Mouse (Mus musculus): ENCODE measurements around the gene Calr.

The Calr gene

DNA sequence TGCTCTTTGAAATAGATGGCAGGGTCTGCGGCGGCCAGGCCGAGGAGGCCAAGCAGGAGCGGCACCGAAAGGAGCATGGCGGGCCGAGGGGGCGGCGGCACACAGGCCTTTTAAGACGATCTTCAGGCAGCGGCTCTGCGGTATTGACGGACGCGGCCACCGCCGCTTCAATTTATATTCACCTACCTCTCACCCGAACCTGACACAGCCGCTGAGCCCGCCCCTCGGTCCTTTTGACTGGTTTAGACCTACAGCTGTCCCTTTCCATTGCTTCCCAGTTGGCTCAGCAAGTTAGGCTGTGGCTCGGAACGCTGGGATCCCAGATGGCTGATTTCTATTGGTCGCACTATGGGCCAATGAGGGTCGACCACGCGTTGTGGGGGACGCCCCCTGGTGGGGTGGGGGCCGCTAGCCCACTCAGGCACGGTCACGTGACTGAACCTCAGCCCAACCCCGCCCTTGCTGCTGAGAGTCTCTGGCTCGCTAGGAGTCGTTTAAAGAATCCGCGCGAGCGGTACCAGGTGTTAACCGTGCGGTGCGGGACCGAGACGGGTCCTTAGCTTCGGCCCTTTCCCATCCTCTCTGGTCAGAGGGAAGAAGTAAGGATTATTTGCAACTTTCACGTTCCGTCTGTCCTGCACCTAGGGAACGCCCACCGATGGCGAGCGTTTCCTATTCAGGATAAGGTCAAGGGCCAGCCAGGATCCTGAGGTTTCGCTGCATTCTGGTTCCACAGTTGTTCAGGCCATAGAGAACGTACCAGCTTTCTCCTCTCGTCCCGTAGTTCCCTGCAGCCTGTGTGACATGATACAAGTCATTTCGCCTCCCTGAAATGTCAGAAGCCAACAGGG is at the start of gene Calr:
Gene Calr (minus strand): TSS at position 213 of the 851 bp plus-strand sequence.
- peak; percentile 100 for DNase-seq (ENCODE audit: low read depth, low spot score)

DNA sequence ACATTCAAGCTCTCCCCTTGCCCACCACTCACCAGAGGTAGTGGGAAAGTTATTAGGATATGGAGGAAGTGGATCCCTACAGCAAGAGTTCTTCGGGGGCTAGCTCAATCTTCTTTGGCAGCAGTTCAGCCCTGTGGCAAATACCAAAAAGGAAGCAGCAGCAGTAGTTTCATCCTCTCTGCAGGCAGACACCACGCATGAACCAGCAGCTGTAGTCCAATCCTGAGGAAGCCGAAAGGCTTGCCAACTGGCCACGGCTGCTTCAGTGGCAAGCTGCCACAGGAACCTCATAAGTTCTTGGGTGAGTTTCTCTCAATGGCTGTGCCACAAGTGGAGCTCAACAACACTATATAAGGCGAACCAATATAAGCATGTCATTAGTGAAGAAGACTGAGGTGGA is 49.2 kb upstream of the Calr start:
- DNase-seq (ENCODE audit: low read depth, low spot score), result no peak

DNA sequence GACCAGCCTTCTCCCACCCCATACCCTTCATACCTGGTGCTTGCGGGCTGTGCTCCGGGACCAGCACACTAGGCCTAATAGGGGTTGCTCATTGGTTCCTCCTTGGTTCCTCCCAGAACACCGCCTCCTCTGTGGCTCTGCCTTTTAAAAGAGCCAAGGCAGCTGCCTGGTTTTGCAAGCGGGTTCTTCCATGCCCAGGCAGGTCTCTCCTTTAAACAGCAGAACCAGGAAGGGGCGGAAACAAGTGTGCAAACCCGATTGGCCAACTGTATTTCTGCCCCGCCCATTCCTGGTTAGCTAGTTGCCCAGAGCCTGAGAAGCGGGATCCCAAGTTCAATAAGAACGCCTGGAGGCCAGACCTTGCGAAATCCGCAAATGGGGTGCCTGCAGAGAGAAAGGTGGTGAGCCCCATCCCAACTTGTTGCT is 47.0 kb upstream of the Calr start, which contains the start of gene Gcdh:
Gene Gcdh (minus strand): TSS at position 213 of the 426 bp plus-strand sequence.
- DNase-seq (ENCODE audit: low read depth, low spot score), result peak; percentile 94

DNA sequence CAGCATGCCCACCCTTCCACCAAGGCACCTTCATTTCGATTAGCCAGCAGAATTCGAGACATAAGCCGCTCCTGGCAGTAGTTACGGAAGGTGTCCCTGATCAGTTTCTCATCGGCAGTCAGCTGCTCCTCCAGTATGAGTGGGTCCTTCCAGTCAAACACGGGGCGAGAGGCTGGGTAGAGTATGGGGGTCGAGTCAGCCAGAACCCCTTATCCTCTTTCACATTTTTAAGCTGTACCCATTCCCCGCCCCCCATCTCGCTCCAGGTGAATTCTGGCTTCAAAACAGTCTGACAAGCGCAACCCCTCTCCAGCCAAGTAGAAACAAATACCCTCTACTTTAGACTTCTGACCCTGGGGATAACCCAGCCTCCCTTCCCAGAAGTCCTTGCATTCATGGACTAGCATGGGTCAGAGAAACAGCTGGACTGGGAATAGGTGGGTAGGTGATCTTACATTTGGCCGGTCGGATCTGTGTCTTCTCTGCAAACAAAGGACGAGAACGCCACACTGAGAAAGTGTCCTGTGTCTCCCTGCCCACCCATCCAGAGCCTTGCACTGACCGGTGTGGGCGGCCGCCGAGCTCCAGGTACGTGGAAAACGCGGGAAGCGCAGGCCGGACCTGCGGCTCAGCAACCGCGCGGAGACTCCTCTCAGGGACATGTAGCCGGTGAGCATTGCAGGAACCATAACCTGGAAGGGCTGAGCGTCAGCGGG is 46.4 kb upstream of the Calr start:
- no peak for DNase-seq (ENCODE audit: low read depth, low spot score)

DNA sequence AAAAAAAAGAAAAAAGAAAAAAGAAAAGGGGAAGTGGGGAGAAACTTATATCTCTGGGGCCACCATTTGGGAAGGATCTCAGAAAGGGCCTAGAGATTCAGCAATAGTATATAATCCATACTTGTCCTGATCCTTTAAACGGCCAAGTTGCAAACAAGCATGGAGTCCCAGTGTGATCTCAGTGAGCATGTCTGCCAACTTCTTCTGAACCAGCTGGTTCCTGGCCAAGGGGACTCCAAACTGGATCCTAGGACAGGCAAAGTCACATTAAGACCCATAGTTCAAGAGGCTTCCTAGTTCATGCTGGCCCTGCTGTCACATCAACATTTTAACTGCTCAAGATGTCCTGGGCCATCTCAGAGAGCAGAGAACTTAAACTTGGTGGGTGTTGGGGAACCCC is 42.4 kb upstream of the Calr start:
- DNase-seq (ENCODE audit: low read depth, low spot score), result no peak

- DNase-seq (ENCODE audit: low read depth, low spot score), result no peak
Measured at GRCm38 (mm10) chr8:84888280-84888679, 41.5 kb upstream of the Calr start.

GRCm38 (mm10) chr8:84884728-84885127 is 38.0 kb upstream of the Calr start:
- no peak for DNase-seq (ENCODE audit: low read depth, low spot score)

DNA sequence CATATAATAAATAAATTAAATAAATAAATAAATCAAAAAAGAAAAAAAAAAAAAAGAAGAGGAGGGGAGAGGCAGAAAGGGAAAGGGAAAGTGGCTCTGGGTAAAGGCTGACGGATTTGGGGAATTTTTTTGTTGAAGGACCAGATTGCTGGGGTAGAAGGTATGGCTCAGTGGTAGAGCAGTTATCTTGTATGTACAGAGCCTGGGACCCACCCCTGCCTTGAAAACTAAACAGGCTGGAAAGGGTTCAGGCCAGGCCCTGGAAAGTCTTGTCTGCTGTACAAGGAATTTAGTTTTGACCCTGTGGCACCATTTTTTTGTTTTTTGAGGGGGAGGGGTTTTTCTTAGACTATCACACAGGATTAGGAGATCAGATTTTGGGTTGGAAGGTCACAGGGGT is 32.2 kb upstream of the Calr start:
- DNase-seq (ENCODE audit: low read depth, low spot score), result no peak

- no peak for DNase-seq (ENCODE audit: low read depth, low spot score)
Measured at GRCm38 (mm10) chr8:84877297-84878035, 30.7 kb upstream of the Calr start.

- DNase-seq (ENCODE audit: low read depth, low spot score), result no peak
Measured at GRCm38 (mm10) chr8:84874339-84874738, 27.6 kb upstream of the Calr start.

DNA sequence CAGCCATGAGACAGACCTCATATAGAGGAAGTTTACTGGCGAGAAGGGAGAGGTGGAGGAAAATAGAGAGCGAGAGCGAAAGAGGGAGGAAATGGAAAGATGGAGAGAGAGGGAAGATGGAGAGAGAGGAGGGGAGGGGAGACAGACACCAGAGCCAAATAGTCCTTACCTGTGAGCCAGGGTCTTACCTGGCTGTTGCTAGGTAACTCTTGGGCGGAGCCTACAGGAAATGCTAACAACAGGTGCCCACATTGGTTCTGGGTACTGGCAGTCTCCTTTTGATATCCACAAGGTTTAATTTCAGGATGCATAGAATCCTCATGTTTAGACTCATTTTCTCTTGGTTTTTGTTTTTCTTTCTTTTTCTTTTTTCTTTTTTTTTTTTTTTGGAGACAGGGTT is 26.3 kb upstream of the Calr start:
- DNase-seq (ENCODE audit: low read depth, low spot score), result no peak

- peak; percentile 18 for DNase-seq (ENCODE audit: low read depth, low spot score)
Measured at GRCm38 (mm10) chr8:84872309-84872965, 25.7 kb upstream of the Calr start.

GRCm38 (mm10) chr8:84871376-84872308 is 24.9 kb upstream of the Calr start, which contains the start of gene Syce2:
TSS of gene Syce2 (plus strand) at chr8:84872111.
- peak; percentile 46 for DNase-seq (ENCODE audit: low read depth, low spot score)

- peak; percentile 95 for DNase-seq (ENCODE audit: low read depth, low spot score)
Measured at GRCm38 (mm10) chr8:84856864-84857441, 10.2 kb upstream of the Calr start, which contains the start of gene Farsa. TSS of gene Farsa (plus strand) at chr8:84856989.

DNA sequence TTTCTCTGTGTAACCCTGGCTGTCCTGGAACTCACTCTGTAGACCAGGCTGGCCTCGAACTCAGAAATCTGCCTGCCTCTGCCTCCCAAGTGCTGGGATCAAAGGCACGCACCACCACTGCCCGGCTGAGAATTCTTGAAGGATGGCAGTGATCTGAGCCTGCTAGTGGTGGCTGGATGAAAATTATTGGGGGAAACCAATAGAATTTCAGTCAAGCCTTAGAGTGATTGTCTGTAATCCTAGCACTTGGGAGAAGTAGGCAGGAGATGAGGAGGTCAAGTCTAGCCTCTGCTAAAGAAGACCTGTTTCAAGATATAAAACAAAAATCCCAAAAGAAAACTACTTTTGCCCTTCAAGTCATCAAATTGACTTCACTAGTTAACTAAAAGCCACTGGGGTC is 9.7 kb upstream of the Calr start:
- no peak for DNase-seq (ENCODE audit: low read depth, low spot score)

- no peak for DNase-seq (ENCODE audit: low read depth, low spot score)
Measured at GRCm38 (mm10) chr8:84847684-84848435, 1.1 kb upstream of the Calr start.

DNA sequence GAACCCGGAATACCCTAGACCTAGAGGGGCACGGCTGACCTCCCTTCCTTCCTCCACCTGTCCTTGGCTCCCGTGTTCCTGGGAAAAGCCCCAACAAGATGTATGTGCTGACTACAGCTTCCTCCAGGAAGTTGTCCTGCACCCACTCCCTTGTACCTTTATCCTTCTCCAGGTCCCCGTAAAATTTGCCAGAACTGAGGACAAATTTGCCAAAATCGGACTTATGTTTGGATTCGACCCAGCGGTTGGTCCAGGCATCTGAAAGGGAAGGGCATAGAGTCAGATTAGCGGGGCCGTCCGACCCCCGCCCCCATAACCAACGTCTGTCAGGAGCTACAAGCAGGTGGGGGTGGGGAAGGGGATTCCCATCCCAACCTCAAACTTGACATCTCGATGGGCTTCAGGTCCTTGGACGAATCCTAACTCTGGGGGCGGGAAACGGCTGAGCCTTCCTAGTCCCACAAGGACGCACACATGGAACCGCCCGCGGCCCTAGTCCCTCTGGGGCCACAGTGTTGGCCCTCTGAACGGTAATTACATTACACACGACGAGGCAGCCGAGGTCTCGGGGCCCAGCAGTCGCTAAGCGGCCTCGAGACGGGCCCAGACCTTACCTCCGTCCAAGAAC is 526 bp downstream of the Calr start:
- DNase-seq (ENCODE audit: low read depth, low spot score), result no peak

- DNase-seq (ENCODE audit: low read depth, low spot score), result no peak
Measured at GRCm38 (mm10) chr8:84845355-84846093, 1.2 kb downstream of the Calr start.

Data from forelimb bud, embryonic 11.5 days (tissue).